Mouse (Mus musculus): ENCODE data around the gene Rpl28.

The Rpl28 gene

DNA sequence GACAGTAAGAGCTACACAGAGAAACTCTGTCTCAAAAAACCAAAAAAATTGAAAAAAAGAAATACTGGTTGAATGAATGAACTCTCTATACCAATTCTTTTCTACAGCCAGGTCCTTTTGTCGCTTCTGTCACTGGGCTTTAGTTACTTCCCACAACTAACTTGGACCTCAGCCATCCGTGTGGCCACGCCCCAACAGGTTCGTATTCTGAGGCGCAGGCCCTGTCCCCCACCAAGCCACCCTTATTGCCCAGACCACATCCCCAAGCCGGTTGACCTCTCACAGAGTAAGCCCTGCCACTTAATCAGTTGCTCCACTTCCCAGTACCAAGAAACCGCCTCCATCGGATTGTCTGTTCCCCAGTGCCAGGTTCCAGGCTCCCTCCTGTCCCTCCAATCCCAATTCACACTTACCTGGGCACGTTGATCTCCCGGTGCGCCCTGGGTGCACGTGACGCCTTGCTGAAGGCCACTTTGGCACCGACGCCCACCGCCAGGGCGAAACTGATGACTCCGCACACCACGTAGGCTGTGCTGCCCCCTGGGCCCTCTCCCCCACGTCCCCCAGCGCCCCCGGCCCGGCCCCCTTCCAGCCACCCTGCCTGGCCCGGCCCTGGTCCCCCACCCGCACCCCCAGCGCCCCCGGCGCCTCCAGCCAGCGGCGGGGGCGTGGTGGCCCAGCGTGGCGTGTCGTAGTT is 43.1 kb downstream of the Rpl28 start:
- DNase-seq (ENCODE audit: low spot score) = peak; percentile 59

DNA sequence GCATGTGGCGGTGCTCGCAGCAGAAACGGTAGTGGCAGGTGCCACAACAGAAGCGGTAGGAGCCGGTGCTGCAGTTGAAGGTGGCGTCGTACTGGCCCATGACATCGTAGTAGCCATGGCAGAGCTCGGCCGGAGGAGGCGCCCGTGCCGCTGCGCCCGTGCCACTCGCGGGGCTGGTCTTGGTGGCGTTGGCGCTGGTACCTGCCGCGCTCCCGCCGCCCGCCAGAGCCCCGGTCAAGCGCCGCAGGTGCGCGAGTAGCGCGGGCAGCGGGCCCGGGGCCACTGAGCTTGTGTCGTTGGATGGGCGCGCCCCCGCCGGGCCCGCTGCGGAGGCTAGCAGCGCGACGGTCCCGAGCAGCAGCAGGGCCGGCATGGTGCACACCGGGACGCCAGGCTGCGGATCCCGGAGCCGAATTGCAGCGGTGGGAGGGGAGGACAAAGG is 43.7 kb downstream of the Rpl28 start:
- peak; percentile 79 for DNase-seq (ENCODE audit: low spot score)

DNA sequence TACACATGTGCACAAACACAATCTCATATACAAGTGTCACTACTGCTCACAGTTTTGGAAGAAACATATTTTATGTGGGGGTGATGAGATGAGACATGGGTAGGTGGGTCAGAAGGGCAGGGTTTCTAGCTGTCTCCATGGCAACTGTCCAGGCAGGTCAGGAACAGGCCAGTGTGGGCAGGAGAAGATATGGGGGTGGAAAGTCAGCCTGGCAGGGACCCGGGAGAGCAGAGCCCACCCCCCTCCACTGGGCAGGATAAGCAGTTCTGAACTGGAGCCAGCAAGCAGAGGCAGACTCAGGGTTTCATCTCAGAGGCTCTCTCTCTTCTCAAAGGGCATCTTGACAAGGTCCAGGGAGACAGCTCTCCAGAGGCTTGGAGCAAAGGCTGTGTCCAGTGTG is 45.0 kb downstream of the Rpl28 start:
- DNase-seq (ENCODE audit: low spot score) = peak; percentile 49

GRCm38 (mm10) chr7:4842077-4842476 is 49.4 kb downstream of the Rpl28 start:
- no peak for DNase-seq (ENCODE audit: low spot score)

GRCm38 (mm10) chr7:4842634-4843131 is 50.0 kb downstream of the Rpl28 start:
- peak; percentile 47 for DNase-seq (ENCODE audit: low spot score)

DNA sequence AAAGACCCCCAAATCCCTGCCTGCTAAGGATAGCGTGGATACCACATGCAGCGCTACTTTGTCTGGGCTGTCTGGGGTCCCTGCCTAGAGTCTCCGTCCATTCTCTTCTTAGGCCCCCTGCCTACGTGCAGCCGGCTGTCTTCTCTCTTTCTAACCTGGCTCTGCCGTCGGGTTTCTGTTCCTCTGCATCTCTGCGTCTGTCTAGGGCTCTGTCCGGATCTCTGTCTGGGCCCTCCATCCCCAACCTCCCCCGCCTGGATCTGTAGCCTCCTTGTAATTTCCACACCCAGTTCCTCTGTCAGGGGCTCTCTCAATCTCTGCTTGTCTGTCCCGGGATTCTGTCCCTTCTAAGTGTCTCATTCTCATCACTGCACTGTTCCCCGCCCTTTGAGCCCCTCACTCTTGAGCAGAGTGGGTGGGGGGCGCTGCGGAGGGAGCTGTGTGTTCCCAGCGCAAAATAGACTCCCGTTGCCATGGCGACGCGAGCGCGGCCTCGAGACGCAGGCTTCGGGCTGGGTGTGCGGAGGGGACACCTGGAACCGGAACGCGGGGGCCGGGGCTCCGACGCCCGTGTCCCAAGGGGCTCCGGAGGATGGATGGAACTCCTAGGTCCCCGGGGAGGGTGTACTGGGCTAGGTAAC is 51.0 kb downstream of the Rpl28 start:
- peak; percentile 75 for DNase-seq (ENCODE audit: low spot score)

GRCm38 (mm10) chr7:4844245-4844916 is 51.7 kb downstream of the Rpl28 start, which contains the start of gene Shisa7:
Gene Shisa7 (minus strand): TSS chr7:4844696.
- DNase-seq (ENCODE audit: low spot score) = no peak
